Mouse (Mus musculus) A20 (cell line): ENCODE measurements at regions not wholly inside any gene's neighbourhood (a gene's known extent, or its start where the extent isn't known, plus 50 kb on each side); places are given as distances from the start of the nearest gene placed in this dataset.

Experiments
- DNase-seq: peaks from one replicate; pipeline ENCODE4 v3.0.0-alpha.2; 2011; ENCODE audit warnings: low read depth, low spot score

DNA sequence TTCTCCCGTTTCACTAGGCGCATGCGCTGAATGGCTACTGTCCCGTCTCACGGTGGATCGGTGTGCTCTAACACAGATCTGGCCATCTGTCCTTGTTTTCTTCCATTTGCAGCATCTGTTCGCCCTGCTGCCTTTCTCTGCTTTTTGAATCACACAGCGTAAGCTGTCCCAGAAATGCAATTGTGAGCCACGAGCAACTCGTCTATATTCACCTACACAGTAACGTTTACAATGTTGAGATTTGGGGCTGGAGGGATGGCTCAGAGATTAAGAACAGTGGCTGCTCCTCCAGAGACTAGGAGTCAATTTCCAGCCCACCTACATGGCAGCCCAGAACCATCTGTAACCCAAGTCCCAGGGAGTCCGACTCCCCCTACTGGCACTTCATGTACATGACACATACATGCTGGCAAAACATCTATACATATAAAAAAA, 72.2 kb upstream of the Cnot2 start:
- DNase-seq = peak; percentile 35

DNA sequence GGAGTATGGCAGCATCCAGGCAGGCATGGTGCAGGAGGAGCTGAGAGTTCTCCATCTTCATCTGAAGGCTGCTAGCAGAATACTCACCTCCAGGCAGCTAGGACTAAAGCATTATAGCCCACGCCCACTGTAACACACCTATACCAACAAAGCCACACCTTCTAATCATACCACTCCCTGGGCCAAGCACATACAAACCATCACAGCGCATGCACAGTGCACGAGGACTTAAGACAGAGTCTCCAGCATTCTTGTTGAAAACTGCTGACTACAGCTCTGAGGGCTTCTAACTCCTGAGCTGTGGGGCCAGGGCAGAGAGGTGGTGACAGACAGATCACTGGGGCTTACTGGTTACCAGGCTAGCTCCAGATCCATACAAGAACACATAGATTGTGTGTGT, 68.0 kb upstream of the Cnot2 start:
- no peak for DNase-seq

DNA sequence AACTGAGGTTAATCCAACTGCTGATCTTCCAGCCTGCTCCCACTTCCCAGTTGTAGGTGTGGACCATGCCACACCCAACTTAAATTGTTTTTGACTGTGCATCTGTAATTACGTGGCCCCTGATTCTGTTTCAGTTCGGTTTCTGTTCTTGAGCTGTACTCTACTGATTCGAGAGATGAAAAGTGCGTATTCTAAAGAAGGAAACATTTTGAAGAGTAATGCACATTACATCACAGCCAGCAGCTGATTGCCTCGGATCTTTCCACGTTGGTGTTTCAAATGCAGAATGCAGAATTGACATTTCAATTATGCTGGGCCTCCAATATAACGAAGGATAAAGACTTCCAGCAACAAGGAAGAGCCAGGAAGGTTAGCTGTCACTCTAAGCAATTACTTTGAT, 64.7 kb upstream of the Cnot2 start:
- no peak for DNase-seq

DNA sequence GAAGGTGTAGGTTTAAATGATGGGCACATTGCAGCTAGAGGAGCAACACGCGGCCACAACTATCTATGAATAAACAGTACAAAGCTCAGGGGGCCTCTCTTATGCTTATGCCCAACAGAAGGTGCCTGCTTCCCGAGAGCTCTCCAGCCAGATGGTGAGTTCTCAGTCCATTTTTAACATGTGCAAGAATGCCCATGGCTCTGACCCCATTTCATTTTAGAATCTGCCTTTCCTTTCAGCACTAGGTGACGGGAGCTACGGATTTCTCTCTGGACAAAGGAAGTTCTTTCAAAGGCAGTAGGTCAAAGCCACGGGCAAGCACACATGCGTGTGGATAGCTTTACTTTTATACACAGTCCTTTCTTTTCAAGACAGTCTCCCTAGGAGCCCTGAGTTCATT, 64.3 kb upstream of the Cnot2 start:
- no peak for DNase-seq

DNA sequence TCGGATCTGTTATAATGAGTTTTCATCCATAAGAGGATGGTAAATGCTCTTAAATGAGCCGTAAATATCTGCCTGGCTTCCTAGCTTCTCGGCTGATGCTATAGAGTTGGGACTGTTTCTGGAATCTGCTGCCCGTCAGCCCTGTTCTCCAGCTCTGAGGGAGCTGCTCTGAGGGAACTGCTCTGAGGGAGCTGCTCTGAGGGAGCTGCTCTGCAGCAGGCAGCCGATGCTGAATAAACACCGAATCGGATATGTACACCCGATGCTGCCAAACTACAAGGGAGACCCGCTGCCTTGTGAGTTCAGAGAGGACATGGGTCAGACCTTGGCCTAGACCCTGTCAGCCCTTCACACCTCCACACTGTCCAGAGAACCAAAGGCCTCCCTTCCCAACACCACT, 63.8 kb upstream of the Cnot2 start:
- DNase-seq = no peak
